Mouse (Mus musculus) left cerebral cortex, adult 2 months (tissue): Measurements from ENCODE around the gene Clk3. TPM values are rescaled to one million over a fixed set of nuclear protein-coding genes. Genes with fewer than 3 reads are reported as not detected.

ENCODE experiments used
- DNase-seq, 2 experiments: peaks; one replicate each; pipeline ENCODE4 v3.0.0; 2021 to 2022; ENCODE audit warnings: low spot score in 2 of 2, mixed read lengths in 1 of 2; ENCODE audit errors: extremely low spot score in 1 of 2
- H3K27ac ChIP-seq: fragments of 200-600 bp; 2 replicates; pipeline ENCODE4 v1.8.1; 2022
- H3K4me3 ChIP-seq: fragments of 200-600 bp; 2 replicates; pipeline ENCODE4 v1.8.1; 2022
- CTCF ChIP-seq: fragments of 200-600 bp; IDR thresholded peaks from 2 replicates; pipeline ENCODE4 v1.8.1; 2022; ENCODE audit warnings: antibody characterized with exemption, mild to moderate bottlenecking, moderate library complexity
- intact Hi-C: fragments of 180-260 bp; cut with DNase I; formaldehyde crosslinking; loops from one replicate; pipeline ENCODE4 v1.15.1; 2025
- total RNA-seq, 2 experiments: library from RNA; stranded (reverse); gene quantifications; 2 replicates each; pipeline ENCODE4 v1.2.3; 2021

The Clk3 gene
- total RNA-seq, 2 experiments from 2014 or later: 86.8 to 96.3 TPM

DNA sequence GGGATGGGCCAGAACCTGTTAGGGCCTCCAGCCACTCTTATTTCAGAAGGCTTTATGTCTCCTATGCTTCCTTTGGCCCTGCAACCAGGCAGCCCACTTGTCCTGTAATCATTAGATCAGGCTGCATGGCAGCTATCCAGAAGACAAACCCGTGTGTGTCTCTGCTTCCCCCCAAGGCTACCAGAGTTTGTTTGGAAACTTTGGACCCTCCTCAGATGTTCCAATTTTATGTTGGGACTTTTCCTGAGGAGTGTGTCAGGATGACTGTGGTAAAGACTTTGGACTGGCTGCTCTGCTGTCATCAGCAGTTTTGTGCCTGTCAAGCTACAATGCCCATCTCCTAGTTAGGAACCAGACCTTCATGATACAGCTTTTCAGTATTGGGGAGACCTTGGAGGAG lies 16.8 kb downstream of the Clk3 start:
- TF ChIP-seq CTCF: no peak
- Histone ChIP-seq H3K4me3 (no peak overlapping the region), H3K27ac (peak overlapping the region; percentile 2; the same call in 1 of the 2 replicates)
- intact Hi-C loops: no loop called here
- no peak for DNase-seq

DNA sequence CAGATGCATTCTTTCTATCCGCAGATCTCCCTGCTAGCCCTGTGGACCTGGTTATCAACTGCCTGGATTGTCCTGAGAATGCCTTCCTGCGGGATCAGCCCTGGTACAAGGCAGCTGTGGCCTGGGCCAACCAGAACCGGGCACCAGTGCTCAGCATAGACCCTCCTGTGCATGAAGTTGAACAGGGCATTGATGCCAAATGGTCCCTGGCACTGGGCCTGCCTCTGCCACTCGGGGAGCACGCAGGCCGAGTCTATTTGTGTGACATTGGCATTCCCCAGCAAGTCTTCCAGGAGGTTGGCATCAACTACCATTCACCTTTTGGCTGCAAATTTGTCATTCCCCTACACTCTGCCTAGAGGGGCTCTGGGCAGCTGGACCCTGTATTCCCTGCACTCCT lies 17.5 kb downstream of the Clk3 start:
- Histone ChIP-seq H3K4me3 (no peak overlapping the region), H3K27ac (peak overlapping the region; percentile 47; the same call in 1 of the 2 replicates)
- intact Hi-C loops: no loop called here
- TF ChIP-seq CTCF: no peak
- no peak for DNase-seq

DNA sequence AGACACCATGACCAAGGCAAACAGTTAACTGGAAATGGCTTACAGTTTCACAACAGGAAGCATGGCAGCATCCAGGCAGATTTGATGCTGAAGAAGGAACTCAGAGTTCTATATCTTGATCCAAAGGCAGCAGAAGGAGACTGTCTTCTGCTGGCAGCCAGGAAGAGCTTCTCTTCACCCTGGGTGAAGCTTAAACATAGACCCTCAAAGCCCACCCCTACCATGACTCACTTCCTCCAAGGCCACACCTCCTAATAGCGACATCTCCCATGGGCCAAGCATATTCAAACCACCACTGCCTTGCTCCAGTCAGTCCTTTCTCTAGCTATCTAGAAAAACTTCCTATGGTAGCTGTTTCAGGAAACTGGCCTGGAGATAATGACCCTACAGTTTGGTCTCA lies 18.6 kb downstream of the Clk3 start:
- H3K4me3 ChIP-seq: no peak overlapping the region
- H3K27ac ChIP-seq: no peak overlapping the region
- no peak for DNase-seq
- TF ChIP-seq CTCF: no peak
- intact Hi-C loops: no loop called here

DNA sequence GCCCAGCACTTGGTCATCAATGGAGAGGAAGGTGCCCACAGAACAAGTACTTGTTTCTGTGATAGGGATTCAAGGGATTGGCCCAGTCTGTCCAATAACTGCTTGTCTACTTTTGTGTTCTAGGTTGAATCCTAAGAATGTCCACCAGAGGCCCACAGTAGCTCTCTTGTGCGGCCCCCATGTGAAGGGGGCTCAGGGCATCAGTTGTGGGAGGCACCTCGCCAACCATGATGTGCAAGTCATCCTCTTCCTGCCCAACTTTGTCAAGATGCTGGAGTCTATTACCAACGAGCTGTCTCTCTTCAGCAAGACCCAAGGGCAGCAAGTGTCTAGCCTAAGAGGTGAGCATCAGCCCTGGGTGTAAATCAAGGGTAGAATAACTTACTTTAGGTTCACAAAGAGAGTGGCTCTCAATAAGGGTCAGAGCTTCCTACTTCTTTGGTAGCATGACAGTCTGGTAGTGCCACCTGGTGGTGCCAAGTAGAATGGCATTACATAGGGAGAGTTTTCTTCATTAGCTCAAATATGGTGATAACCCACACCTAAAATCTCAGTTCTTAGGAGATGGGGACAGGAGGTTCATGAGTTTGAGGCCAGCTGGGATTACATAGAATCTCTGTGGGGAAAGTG lies 21.1 kb downstream of the Clk3 start:
- intact Hi-C loops: loop anchor here (1.0 kb wide), 1 partner anchor 85 kb away; no protein-coding TSS in a partner anchor
- Histone ChIP-seq H3K4me3 (no peak overlapping the region), H3K27ac (no peak overlapping the region)
- DNase-seq: peak in 1 of 2 experiments; percentile 50
- TF ChIP-seq CTCF: peak; percentile 80

DNA sequence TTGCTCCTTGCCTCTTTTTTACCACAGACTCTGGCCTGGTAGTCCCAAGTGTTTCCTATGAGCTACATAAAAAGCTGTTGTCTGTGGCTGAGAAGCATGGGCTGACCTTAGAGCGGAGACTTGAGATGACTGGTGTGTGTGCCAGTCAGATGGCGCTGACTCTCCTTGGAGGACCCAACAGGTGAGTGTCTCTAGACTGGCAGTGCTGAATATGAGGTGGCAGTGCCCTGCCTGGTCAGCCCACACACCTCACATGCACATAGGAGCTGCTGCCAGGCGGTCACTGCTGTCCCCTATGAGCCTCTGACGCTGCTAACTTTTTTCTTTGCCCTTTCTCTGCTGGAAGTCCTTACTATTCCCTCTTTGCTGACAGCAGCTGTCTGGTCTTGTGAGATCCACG lies 25.8 kb downstream of the Clk3 start:
- intact Hi-C loops: no loop called here
- no peak for TF ChIP-seq CTCF
- Histone ChIP-seq H3K4me3 (no peak overlapping the region), H3K27ac (no peak overlapping the region)
- DNase-seq: no peak

DNA sequence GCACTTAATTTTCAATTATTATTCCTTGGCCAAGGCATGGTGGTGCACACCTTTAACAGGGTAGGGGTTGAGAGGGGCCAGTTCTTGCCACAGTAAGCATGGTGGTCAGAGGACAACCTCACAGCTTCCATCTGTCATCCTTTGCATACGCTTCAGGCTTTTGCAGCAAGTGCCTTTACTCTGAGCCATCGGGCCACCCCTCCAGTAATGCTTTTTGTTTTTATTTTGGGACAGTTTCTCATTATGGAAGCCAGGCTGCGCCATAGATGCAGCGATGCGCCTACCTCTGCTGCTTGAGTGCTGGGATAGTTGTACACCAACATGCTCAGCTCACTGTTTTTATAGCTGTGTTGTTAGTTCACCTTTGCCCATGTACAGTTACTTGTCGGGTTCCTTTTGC lies 32.1 kb downstream of the Clk3 start:
- DNase-seq: no peak
- no peak for TF ChIP-seq CTCF

DNA sequence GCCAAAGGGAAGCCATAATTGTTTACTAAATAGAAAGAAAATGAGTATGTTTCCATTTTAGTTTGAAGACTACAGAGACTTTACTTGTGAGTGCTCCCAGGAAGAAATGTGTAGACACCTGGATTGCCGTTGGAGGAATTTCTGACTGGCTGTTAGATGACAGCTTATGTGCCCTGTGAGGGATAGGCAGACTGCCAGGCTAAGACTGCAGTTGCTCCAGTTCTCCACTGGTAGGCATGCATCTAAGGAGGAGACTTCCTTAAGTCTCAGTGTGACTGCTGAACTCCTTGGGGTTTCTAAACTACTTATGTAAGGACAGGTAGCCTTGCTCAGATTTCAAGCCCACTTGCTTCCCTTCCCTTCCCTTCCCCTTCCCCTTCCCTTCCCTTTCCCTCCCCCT lies 37.3 kb downstream of the Clk3 start:
- DNase-seq: no peak
- peak; percentile 42 for TF ChIP-seq CTCF
- no peak overlapping the region for H3K27ac ChIP-seq
- no peak overlapping the region for H3K4me3 ChIP-seq
- intact Hi-C loops: no loop called here

More for the DNA sequence above, 32.1 kb downstream of the Clk3 start:
- Histone ChIP-seq H3K27ac (no peak overlapping the region), H3K4me3 (no peak overlapping the region)
- intact Hi-C loops: no loop called here

DNA sequence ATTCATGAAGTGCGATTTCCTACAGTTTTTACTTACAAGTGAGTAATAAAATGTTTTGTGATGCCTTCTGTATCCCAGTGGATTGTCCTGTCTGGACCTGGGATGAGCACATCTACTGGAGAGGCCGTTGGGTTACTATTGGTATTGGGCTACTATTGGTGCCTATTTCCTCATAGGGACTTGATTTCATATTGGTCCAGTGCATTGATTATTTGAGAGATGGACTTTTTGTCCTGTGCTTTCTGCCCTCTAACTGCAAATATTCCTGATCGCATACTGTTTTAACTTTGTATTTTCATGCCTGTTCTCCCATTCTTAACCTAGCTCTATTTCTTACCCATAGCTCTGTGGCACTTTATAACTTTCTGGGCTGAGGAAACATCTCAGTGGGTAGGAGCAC lies 41.0 kb downstream of the Clk3 start:
- Histone ChIP-seq H3K27ac (no peak overlapping the region), H3K4me3 (no peak overlapping the region)
- no peak for DNase-seq
- intact Hi-C loops: no loop called here
- no peak for TF ChIP-seq CTCF

DNA sequence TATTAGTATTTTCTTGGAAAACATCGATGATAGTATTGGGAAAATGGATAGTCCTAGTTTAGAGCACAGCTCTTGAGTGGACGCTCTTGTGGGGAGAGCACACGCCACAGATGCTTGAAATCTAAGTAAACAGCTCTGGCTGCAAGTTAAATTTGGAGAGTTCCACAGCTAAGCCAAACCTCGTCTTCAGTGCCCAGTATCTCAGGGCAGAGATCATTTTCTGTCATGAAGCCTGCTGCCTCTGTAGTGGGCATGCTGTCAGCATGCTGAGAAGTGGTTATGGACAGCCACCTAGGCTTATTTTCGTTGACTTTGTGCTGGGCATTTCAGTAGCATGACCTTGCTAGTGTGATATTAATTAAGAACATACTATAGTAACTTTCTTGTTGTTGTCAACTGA lies 41.9 kb downstream of the Clk3 start:
- Histone ChIP-seq H3K4me3 (no peak overlapping the region), H3K27ac (peak overlapping the region; percentile 51)
- no peak for TF ChIP-seq CTCF
- no peak for DNase-seq
- intact Hi-C loops: no loop called here

DNA sequence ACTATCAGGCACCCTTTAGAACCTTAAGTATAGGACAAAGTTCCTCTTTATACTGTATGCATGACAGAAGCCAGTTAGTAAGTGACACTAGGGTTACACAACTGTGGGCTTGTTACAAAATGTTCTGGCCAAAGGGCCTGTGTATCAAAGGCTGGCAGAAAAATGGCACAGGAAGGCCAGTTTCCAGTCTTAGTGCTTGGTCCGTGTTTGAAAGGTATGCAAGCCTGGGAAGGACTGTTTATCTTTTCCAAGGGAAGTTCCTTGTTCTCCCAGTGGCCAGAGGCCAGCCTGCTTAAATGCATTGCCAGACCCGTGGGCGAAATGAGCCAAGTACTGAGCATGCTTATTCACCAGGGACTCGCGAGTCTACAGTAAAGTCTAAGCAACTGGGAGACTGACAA lies 42.3 kb downstream of the Clk3 start:
- DNase-seq: peak in 1 of 2 experiments; percentile 20
- TF ChIP-seq CTCF: no peak; the same call in 1 of the 2 replicates
- Histone ChIP-seq H3K27ac (peak overlapping the region; percentile 51), H3K4me3 (no peak overlapping the region)
- intact Hi-C loops: no loop called here

DNA sequence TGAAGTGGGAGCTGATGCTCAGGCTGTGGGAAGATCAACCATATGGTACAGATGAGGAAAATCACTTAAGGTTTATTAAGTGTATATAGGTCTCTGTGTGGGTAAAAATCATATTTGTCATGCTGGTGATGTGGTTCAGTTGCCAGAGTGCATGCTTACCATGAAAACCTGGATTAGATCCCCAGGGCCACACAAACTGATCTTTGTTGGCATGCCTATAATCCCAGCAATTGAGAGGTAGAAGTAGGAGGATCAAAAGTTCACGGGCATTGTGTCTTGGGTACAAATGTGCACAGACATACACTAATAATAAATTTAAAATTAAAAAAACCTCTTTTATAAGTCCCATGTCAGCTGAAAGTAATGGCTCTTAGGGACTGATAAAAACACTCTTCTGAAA lies 43.3 kb downstream of the Clk3 start:
- TF ChIP-seq CTCF: no peak
- Histone ChIP-seq H3K4me3 (no peak overlapping the region), H3K27ac (no peak overlapping the region)
- intact Hi-C loops: no loop called here
- DNase-seq: no peak

DNA sequence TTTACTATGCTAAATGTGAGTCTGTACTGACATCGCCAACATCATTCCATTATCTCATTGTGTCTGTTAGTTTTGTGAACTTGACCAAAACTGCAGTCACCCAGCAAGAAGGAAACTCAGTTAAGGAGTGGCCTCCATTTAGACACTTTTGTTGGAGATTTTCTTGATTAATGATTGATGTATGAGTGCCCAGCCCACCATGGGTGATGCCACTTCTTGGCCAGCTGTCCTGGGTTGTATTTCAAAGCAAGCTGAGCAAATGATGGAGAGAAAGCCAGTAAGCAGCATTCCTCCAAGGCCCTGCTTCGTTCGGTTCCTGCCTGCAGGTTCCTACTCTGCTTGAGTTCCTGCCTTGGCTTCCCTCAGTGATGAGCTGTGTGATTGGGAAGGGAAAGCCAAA lies 44.9 kb downstream of the Clk3 start:
- H3K4me3 ChIP-seq: no peak overlapping the region
- DNase-seq: no peak
- H3K27ac ChIP-seq: no peak overlapping the region
- TF ChIP-seq CTCF: no peak
- intact Hi-C loops: no loop called here

DNA sequence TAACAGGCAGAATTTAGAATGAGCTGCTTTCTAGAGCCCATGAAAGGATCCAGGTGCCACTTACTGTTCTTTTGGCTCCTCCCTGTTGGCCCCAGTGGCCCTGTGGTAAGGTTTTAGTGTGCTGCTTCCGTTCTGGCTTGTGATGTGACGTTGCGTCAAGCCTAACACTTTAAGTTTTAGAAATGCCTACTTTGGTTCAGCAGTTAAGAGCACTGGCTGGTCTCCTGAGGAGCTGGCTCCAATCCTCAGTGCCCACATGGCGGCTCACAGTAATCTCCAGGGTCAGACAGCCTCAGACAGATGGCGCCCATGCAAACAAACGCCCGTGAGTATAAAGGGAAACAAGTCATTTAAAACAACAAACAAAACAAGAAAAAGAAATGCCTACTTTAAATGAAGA lies 47.3 kb downstream of the Clk3 start:
- no peak for TF ChIP-seq CTCF
- no peak overlapping the region for H3K27ac ChIP-seq
- intact Hi-C loops: no loop called here
- no peak overlapping the region for H3K4me3 ChIP-seq
- DNase-seq: no peak
